Mouse (Mus musculus): Measurements from ENCODE around the gene Olfr1459.

Gene Olfr1459

DNA sequence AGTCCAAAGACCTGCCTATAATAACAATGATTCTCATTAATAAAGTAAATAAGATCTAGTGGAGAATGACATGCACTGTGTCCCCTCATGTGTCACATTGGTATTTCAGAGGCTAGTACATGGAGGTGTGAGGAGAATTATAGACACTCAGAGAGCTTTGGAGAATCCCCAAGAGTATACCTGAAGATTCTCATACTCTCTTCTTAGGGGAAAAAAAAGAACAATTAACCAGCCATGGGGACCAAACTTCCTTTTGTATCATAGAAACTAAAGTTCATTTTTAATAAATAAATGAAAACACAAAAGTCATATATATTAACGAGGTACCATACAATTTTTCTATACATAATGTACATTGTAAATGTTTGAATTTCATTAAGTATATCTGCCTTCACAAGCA lies at the start of gene Olfr1459:
Olfr1459 (minus strand) TSS at position 101 of the 400 bp plus-strand sequence.
- no peak for DNase-seq

DNA sequence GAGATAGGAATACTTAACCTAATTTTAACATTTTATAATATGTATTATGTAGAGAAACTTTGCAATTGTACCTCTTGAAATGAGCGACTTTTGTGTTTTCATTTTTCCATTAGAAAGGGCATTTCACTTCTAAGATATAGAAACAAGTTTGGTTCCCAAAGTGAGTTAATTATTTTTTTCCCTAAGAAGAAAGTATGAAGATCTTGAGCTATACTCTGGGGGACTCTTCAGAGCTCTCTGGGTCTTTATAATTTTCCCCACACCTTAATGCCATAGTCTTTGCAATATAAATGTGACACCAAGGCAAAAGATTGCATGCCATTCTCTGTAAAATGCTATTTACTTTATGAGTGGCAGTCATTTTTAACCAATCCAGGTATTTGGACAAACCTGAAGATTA lies 36.1 kb upstream of the Olfr1459 start, which contains the start of gene Olfr1462:
Olfr1462 (plus strand) TSS at position 301 of the 400 bp plus-strand sequence.
- no peak for DNase-seq

DNA sequence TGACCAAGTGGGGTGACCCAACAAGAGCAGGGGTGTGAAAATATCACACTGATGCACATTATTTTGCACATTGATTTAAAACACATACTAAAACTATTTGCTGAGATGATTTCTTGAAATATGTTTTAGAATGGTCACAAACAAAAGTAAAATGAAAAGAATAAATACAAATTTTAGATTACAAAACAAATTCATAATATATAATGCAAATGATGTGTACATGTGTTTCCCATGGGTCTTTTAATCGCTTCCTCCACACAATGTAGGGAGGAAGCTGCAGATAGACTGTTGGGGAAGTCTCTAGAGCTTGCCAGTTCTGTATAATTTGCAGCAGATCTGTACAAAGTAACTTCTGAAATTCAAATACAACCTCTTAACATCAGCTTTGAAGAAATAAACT lies 13.4 kb upstream of the Olfr1459 start, which contains the start of gene Olfr1461:
Olfr1461 (plus strand) TSS at position 301 of the 400 bp plus-strand sequence.
- DNase-seq: no peak

DNA sequence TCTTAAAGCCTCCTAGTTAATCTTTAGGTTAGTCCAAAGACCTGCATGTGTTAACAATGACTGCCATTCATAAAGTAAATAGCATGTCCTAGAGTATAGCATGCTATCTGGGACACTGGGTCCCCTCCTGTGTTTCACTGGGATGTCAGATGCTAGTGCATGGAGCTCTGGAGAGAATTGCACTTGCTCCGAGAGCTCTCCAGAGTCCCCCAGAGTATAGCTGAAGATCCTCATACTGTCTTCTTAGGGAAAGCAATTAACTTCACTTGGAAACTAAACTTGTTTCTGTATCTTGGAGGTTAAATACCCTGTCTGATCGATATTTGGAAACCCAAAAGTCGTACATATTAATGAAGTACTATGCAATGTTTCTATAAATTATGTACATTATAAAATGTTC lies 42.7 kb downstream of the Olfr1459 start, which contains the start of gene Olfr1458:
Olfr1458 (minus strand) TSS at position 101 of the 400 bp plus-strand sequence.
- DNase-seq: no peak

DNA sequence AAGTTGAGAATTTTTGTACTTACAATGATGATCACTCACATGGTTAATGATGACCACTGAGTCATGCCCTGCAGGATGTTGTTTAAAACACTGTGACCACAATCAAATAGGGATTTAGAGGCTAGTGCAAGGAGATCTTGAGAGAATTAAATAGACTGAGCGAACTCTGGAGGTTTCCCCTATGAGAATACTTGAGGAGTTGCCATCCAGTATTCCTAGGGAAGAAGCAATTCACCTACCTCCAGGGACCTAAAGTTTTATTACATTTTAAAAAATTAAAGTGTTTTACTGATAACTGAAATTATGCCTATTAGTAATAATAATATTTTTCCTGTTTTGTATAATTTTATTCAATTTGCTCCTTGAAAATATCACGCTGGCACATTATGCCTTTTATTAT lies 51.6 kb downstream of the Olfr1459 start, which contains the start of gene Olfr1457:
Olfr1457 (minus strand) TSS at position 101 of the 400 bp plus-strand sequence.
- no peak for DNase-seq

DNA sequence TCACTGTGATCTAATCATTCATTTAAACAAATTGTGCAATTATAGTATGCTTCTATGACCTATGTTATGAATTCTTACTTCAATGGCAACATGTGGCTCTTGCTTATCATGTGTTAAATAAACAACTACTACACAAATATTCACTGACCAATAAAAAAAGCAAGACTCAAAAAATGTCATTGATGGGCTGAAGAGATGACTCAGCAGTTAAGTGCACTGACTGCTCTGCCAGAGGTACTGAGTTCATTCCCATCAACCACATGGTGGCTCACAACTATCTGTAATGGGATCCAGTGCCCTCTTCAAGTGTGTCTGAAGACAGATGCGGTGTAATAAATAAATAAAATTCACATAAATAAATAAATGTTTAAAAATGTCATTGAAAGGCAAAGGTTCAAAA lies 55.4 kb downstream of the Olfr1459 start:
- no peak for DNase-seq
